Mouse (Mus musculus) hindbrain, embryonic 14.5 days (tissue): ENCODE measurements around the gene Dctn2. TPM values are rescaled to one million over a fixed set of nuclear protein-coding genes. Genes with fewer than 3 reads are reported as not detected.

Experiments used
- ATAC-seq: fragments of 200-750 bp; cut with Nextera tagmentation; 2 replicates; pipeline ENCODE4 v1.8.0; 2017; ENCODE audit warnings: moderate number of reproducible peaks, mild to moderate bottlenecking, moderate TSS enrichment, moderate library complexity; ENCODE audit not compliant: low FRiP score
- DNase-seq: peaks from one replicate; pipeline ENCODE4 v3.0.0-alpha.2; 2015; ENCODE audit warnings: low spot score
- H3K27ac ChIP-seq: fragments of 300-500 bp; sonication (generic); 2 replicates; pipeline ENCODE4 v1.5.1; 2014; ENCODE audit warnings: mild to moderate bottlenecking, moderate library complexity
- H3K27me3 ChIP-seq: fragments of 300-500 bp; sonication (generic); 2 replicates; pipeline ENCODE4 v1.6.1; 2014; ENCODE audit warnings: mild to moderate bottlenecking, low read length, mixed read lengths; ENCODE audit not compliant: control insufficient read depth, insufficient read depth
- H3K36me3 ChIP-seq: fragments of 300-500 bp; sonication (generic); replicated peaks from 2 replicates; pipeline ENCODE4 v1.6.1; 2014; ENCODE audit not compliant: control insufficient read depth, insufficient read depth
- H3K4me1 ChIP-seq: fragments of 300-500 bp; sonication (generic); replicated peaks from 2 replicates; pipeline ENCODE4 v1.6.1; 2014; ENCODE audit warnings: antibody characterized with exemption, low read length, mixed read lengths; ENCODE audit not compliant: control insufficient read depth, insufficient read depth
- H3K4me2 ChIP-seq: fragments of 300-500 bp; sonication (generic); replicated peaks from 2 replicates; pipeline ENCODE4 v1.6.1; 2014; ENCODE audit warnings: mild to moderate bottlenecking, moderate library complexity
- H3K4me3 ChIP-seq: fragments of 300-500 bp; sonication (generic); replicated peaks from 2 replicates; pipeline ENCODE4 v1.5.1; 2014; ENCODE audit warnings: mild to moderate bottlenecking, low read length
- H3K9ac ChIP-seq: fragments of 300-500 bp; sonication (generic); 2 replicates; pipeline ENCODE4 v1.6.1; 2014
- H3K9me3 ChIP-seq: fragments of 300-500 bp; sonication (generic); 2 replicates; pipeline ENCODE4 v1.6.1; 2016; ENCODE audit warnings: low read length; ENCODE audit not compliant: control insufficient read depth
- WGBS: fragments of 180-500 bp; shearing (Covaris S2); extraction: QIAGEN DNeasy Blood & Tissue Kit; methylation state at CpG from one replicate; pipeline ENCODE4 v1.1.7; 2014; 5-methylcytosine and 5-hydroxymethylcytosine counted together
- polyA plus RNA-seq: library from polyadenylated mRNA; unstranded; fragments of >200 nt; fragmentation: Nextera tagmentation; extraction: Ambion mirVana; gene quantifications from 2 replicates; pipeline ENCODE4 v1.2.1, GENCODE M21; 2014

Dctn2 gene
- polyA plus RNA-seq, 1 experiment from 2014 or later, result 281 TPM

GRCm38 (mm10) chr10:127261706-127262547 lies 4.2 kb upstream of the Dctn2 start:
- peak; percentile 36 for DNase-seq
- Histone ChIP-seq H3K36me3 (peaks cover 21% of the 10 kb centered on the region), H3K4me1 (peaks cover 41% of the 10 kb centered on the region), H3K4me2 (peak overlapping the region; percentile 74), H3K4me3 (peak overlapping the region; percentile 69), H3K9ac (peak overlapping the region; percentile 88), H3K27me3 (no peaks in the 10 kb centered on the region), H3K9me3 (no peaks in the 10 kb centered on the region), H3K27ac (peak overlapping the region; percentile 93)
- ATAC-seq, result no peak
- 55% methylated on average over 15 of the region's 15 CpGs for WGBS

DNA sequence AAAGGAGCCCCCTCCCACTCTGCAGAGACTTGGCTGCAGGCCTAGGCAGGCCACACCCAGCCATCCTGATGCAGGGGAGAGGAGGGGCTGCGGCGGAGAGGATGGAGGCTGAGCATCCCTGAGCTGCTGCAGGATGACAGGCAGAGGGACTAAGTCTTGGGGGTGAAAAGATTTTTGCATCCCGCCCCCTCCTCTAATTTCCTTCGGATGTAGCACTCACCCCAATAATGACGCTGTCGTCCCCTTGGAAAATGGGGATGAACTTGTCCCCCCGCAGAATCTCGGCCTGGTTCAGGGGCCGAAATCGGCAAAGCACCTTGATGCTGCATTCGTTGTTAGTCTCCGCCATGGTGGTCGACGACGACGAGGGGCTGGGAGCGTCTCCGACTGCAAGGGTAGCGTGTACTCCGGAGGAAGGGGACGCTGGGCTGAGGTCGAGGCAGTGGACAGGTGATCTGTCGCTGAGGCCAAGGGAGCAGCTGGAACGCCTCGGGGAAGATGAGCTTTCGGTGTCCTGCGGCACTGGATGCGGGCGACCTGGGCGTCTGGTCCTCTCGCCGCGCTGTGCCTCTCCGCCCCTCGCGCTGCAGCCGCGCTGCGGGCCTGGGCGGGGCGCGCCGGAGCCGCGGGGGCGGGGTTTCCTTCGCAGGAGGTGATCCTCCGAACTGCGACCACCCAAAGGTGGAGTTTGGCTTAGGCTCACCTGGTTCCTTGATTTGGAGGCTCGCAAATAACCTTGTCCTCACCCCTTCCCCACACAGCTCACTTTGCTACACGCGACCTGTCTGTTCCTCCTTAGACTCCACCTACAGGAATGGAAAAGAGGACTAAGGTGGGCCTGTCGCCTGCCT lies 3.4 kb upstream of the Dctn2 start, which contains the start of gene Kif5a:
Gene Kif5a (minus strand): TSS at position 801 of the 851 bp plus-strand sequence.
- Histone ChIP-seq H3K27ac (peak within 1 kb of the TSS; percentile 93), H3K9ac (peak within 1 kb of the TSS; percentile 88), H3K27me3 (no peaks in the 10 kb centered on the region), H3K4me1 (peaks cover 49% of the 10 kb centered on the region), H3K9me3 (no peaks in the 10 kb centered on the region), H3K4me3 (peak within 1 kb of the TSS; percentile 69), H3K4me2 (peak within 1 kb of the TSS; percentile 74), H3K36me3 (peaks cover 17% of the 10 kb centered on the region)
- WGBS, result 1% methylated on average over 53 of the region's 53 CpGs
- DNase-seq (peak; percentile 71), ATAC-seq (peak; percentile 34; the same call in 1 of the 2 replicates)

DNA sequence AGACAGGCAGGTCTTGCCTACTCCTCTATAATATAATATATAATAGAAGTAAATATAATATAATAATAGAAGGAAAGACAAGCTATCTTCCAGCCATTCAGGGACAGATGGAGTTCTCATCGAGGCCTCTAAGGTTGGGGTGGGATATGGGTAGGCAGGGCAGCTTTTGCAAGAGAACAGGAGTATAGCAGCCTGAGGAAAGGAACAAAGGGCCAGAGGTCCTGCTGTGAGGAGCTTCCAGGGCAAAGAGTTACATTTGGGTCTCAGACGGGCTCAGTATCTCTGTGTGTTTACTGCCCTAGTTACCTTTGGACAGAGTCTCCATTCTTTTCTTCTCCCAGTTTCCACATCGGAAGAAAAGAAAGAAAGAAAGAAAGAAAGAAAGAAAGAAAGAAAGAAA lies 2.5 kb upstream of the Dctn2 start:
- Histone ChIP-seq H3K9me3 (no peaks in the 10 kb centered on the region), H3K4me1 (peaks cover 50% of the 10 kb centered on the region), H3K4me2 (peak overlapping the region; percentile 74), H3K4me3 (peak overlapping the region; percentile 69), H3K9ac (no peak overlapping the region; the same call in 1 of the 2 replicates), H3K27me3 (no peaks in the 10 kb centered on the region), H3K36me3 (peaks cover 15% of the 10 kb centered on the region), H3K27ac (peak overlapping the region; percentile 93; the same call in 1 of the 2 replicates)
- WGBS, result 38% methylated on average over 3 of the region's 3 CpGs
- ATAC-seq, result no peak
- DNase-seq, result no peak

- Histone ChIP-seq H3K4me2 (no peak overlapping the region), H3K4me3 (no peak overlapping the region), H3K36me3 (peaks cover 14% of the 10 kb centered on the region), H3K4me1 (peaks cover 49% of the 10 kb centered on the region), H3K27me3 (no peaks in the 10 kb centered on the region), H3K27ac (no peak overlapping the region), H3K9me3 (no peaks in the 10 kb centered on the region), H3K9ac (no peak overlapping the region)
- no peak for DNase-seq
- ATAC-seq, result no peak
- WGBS, result 84% methylated on average over 8 of the region's 8 CpGs
Observed at GRCm38 (mm10) chr10:127264336-127264735, 1.8 kb upstream of the Dctn2 start.

DNA sequence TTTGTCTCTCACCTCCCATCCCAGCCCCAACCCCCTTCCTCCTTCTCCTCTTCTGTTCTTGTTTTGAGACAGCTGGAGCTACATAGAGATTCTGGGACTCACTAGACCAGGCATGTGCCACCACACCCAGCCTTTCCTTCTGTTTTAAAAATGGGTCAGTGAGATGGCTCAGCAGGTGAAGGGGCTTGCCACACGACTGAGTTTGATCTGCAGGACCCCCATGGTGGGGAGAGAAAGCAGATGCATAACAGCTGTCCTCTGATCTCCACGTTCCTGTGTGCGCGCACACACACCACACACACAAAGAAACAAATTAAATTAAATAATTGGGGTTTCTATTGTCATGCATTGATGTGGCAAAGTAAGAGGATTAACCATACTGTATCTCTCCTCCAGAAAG lies 1.2 kb upstream of the Dctn2 start:
- Histone ChIP-seq H3K4me1 (peaks cover 45% of the 10 kb centered on the region), H3K9ac (no peak overlapping the region), H3K9me3 (no peaks in the 10 kb centered on the region), H3K27me3 (no peaks in the 10 kb centered on the region), H3K36me3 (peaks cover 14% of the 10 kb centered on the region), H3K27ac (no peak overlapping the region), H3K4me2 (no peak overlapping the region), H3K4me3 (no peak overlapping the region)
- 65% methylated on average over 4 of the region's 4 CpGs for WGBS
- ATAC-seq (no peak), DNase-seq (no peak)

GRCm38 (mm10) chr10:127265727-127266111 lies 449 bp upstream of the Dctn2 start:
- WGBS, result 24% methylated on average over 4 of the region's 4 CpGs
- Histone ChIP-seq H3K36me3 (peaks cover 21% of the 10 kb centered on the region), H3K4me3 (peak overlapping the region; percentile 98), H3K9ac (peak overlapping the region; percentile 100; the same call in 1 of the 2 replicates), H3K4me1 (peaks cover 39% of the 10 kb centered on the region), H3K9me3 (no peaks in the 10 kb centered on the region), H3K27ac (peak overlapping the region; percentile 94; the same call in 1 of the 2 replicates), H3K27me3 (no peaks in the 10 kb centered on the region), H3K4me2 (peak overlapping the region; percentile 41)
- ATAC-seq (no peak), DNase-seq (no peak)

- Histone ChIP-seq H3K9ac (peak overlapping the region; percentile 100), H3K4me1 (peaks cover 28% of the 10 kb centered on the region), H3K27me3 (no peaks in the 10 kb centered on the region), H3K9me3 (no peaks in the 10 kb centered on the region), H3K4me2 (peak overlapping the region; percentile 94), H3K4me3 (peak overlapping the region; percentile 98), H3K36me3 (peaks cover 36% of the 10 kb centered on the region), H3K27ac (0 out of 2 replicates have a peak overlapping the region, but pooled peaks have one; percentile 94)
- DNase-seq (no peak), ATAC-seq (no peak)
- WGBS, result 75% methylated on average over 5 of the region's 5 CpGs
Observed at GRCm38 (mm10) chr10:127267318-127267717, 1.1 kb downstream of the Dctn2 start.

DNA sequence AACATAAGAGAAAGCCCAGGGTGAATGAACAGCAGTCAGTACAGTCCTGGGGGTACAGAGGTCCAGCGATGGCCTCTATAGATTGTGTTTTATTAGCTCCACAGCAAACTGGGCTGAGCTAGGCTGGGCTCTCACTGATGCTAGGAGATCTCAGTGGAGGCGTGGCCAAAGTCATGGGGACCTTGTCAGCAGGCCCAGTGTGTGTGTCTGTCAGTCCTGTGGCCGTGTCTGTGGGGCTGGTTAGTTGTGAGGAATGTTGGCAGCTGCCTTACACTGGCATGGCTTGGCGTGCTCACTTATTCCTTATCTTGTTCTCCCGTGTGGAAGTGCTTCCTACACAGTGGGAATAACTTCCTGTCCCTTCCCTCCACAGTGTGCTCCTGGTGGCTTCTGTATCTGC lies 2.2 kb downstream of the Dctn2 start:
- H3K4me1 ChIP-seq, result peaks cover 28% of the 10 kb centered on the region
- no peak overlapping the region for H3K9ac ChIP-seq
- peak overlapping the region; percentile 94; the same call in 1 of the 2 replicates for H3K4me2 ChIP-seq
- no peak overlapping the region for H3K4me3 ChIP-seq
- ATAC-seq (no peak), DNase-seq (no peak)
- no peaks in the 10 kb centered on the region for H3K27me3 ChIP-seq
- peaks cover 47% of the 10 kb centered on the region for H3K36me3 ChIP-seq
- no peaks in the 10 kb centered on the region for H3K9me3 ChIP-seq
- WGBS, result 79% methylated on average over 5 of the region's 5 CpGs
- no peak overlapping the region; the same call in 1 of the 2 replicates for H3K27ac ChIP-seq

- 61% methylated on average over 12 of the region's 12 CpGs for WGBS
- Histone ChIP-seq H3K4me3 (no peak overlapping the region), H3K36me3 (peaks cover 53% of the 10 kb centered on the region), H3K27ac (no peak overlapping the region), H3K4me2 (no peak overlapping the region), H3K9ac (no peak overlapping the region; the same call in 1 of the 2 replicates), H3K4me1 (peaks cover 28% of the 10 kb centered on the region), H3K9me3 (no peaks in the 10 kb centered on the region), H3K27me3 (no peaks in the 10 kb centered on the region)
- ATAC-seq (no peak), DNase-seq (no peak)
Observed at GRCm38 (mm10) chr10:127269036-127269435, 2.9 kb downstream of the Dctn2 start.
